Mouse (Mus musculus): ENCODE data around the gene Trim3. TPM values are rescaled to one million over a fixed set of nuclear protein-coding genes. Genes with fewer than 3 reads are reported as not detected.
A peak's percentile ranks its signal among the peaks of the same experiment; 100 is the strongest.

Trim3 gene
- polyA plus RNA-seq, 1 experiment from 2014 or later = 38.0 TPM

GRCm38 (mm10) chr7:105569512-105570496 is 63.6 kb downstream of the Trim3 start:
- peaks cover 61% of the 10 kb centered on the region for H3K36me3 ChIP-seq
- no peaks in the 10 kb centered on the region for H3K27me3 ChIP-seq
- no peak for ATAC-seq (ENCODE audit: low FRiP score, low read depth)
- no peak overlapping the region for H3K4me3 ChIP-seq
- H3K4me2 ChIP-seq (replicated peaks) = peak overlapping the region; percentile 9; the same call in 1 of the 2 replicates
- peaks cover 26% of the 10 kb centered on the region for H3K4me1 ChIP-seq
- H3K27ac ChIP-seq = no peak overlapping the region
- no peaks in the 10 kb centered on the region for H3K9me3 ChIP-seq
- H3K9ac ChIP-seq = no peak overlapping the region
- 26% methylated on average over 12 of the region's 12 CpGs for WGBS

- peak overlapping the region; percentile 31; the same call in 1 of the 2 replicates for H3K9ac ChIP-seq
Observed at GRCm38 (mm10) chr7:105568988-105569471, 64.3 kb downstream of the Trim3 start.

DNA sequence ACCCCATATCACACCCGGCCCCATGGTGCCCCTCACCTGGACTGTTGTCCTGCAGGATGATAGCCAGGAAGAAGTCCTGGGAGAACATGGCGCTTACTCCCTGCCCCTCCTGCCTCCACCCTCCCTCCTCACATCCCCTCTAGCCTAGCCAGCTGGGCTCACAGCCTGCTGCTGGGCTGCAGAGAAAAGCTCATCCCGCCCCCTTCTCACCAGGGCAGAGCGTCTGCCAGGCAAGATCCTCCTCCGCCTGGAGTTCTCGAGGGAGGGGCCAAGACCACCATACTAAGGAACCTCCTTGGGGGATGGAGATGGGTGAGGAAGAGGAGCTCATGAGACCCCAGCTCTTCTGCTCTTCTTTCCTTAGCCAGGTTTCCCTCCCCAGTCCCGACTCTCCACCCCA is 64.8 kb downstream of the Trim3 start:
- Histone ChIP-seq H3K9ac (peak overlapping the region; percentile 31; the same call in 1 of the 2 replicates), H3K9me3 (no peaks in the 10 kb centered on the region), H3K27me3 (no peaks in the 10 kb centered on the region), H3K27ac (no peak overlapping the region), H3K36me3 (peaks cover 61% of the 10 kb centered on the region), H3K4me1 (peaks cover 26% of the 10 kb centered on the region), H3K4me2 (replicated peaks) (no peak overlapping the region), H3K4me3 (no peak overlapping the region)
- ATAC-seq (ENCODE audit: low FRiP score, low read depth) = no peak
- WGBS = 29% methylated on average over 7 of the region's 7 CpGs

More at GRCm38 (mm10) chr7:105568988-105569471, 64.3 kb downstream of the Trim3 start:
- 5% methylated on average over 6 of the region's 6 CpGs for WGBS
- peaks cover 61% of the 10 kb centered on the region for H3K36me3 ChIP-seq
- ATAC-seq (ENCODE audit: low FRiP score, low read depth) = peak; percentile 68
- no peak overlapping the region for H3K4me2 ChIP-seq (replicated peaks)
- H3K4me1 ChIP-seq = peaks cover 26% of the 10 kb centered on the region
- H3K9me3 ChIP-seq = no peaks in the 10 kb centered on the region
- no peak overlapping the region for H3K27ac ChIP-seq
- H3K4me3 ChIP-seq = no peak overlapping the region
- no peaks in the 10 kb centered on the region for H3K27me3 ChIP-seq

- Histone ChIP-seq H3K4me3 (no peak overlapping the region), H3K27me3 (no peaks in the 10 kb centered on the region), H3K4me2 (replicated peaks) (no peak overlapping the region), H3K4me1 (peaks cover 18% of the 10 kb centered on the region), H3K9me3 (no peaks in the 10 kb centered on the region), H3K27ac (no peak overlapping the region), H3K9ac (no peak overlapping the region), H3K36me3 (peaks cover 65% of the 10 kb centered on the region)
- WGBS = 82% methylated on average over 17 of the region's 17 CpGs
- no peak for ATAC-seq (ENCODE audit: low FRiP score, low read depth)
Observed at GRCm38 (mm10) chr7:105565071-105565836, 68.1 kb downstream of the Trim3 start.

DNA sequence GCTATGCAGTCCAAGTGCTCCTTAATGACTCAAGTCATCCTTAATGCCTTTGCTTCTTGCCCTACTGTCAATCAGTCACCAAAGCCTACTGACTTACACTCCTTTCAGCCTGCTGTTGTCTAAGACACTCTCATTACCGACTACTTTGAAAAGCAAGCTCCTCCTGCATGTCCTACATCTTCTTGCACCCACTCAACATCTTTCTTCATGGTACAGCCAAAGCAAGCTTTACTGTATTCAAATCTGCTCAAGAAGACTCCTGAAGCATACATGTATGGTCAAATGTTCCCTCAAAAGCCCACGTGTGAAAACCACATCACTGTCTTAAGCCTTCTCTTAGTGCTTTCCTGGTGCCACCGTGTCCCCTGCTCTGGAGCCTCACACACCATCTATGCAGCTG is 70.0 kb downstream of the Trim3 start:
- ATAC-seq (ENCODE audit: low FRiP score, low read depth) = no peak
- no peak overlapping the region for H3K27ac ChIP-seq
- no peak overlapping the region for H3K9ac ChIP-seq
- no peaks in the 10 kb centered on the region for H3K27me3 ChIP-seq
- no peak overlapping the region for H3K4me2 ChIP-seq (replicated peaks)
- WGBS = 78% methylated on average over 3 of the region's 3 CpGs
- no peak overlapping the region for H3K4me3 ChIP-seq
- H3K9me3 ChIP-seq = no peaks in the 10 kb centered on the region
- H3K36me3 ChIP-seq = peaks cover 83% of the 10 kb centered on the region
- H3K4me1 ChIP-seq = no peaks in the 10 kb centered on the region

- no peaks in the 10 kb centered on the region for H3K27me3 ChIP-seq
- 100% methylated on average over 3 of the region's 3 CpGs for WGBS
- H3K4me2 ChIP-seq (replicated peaks) = no peak overlapping the region
- peaks cover 86% of the 10 kb centered on the region for H3K36me3 ChIP-seq
- no peak overlapping the region for H3K4me3 ChIP-seq
- H3K9ac ChIP-seq = no peak overlapping the region
- ATAC-seq (ENCODE audit: low FRiP score, low read depth) = no peak
- H3K27ac ChIP-seq = no peak overlapping the region
- no peaks in the 10 kb centered on the region for H3K4me1 ChIP-seq
- H3K9me3 ChIP-seq = no peaks in the 10 kb centered on the region
Observed at GRCm38 (mm10) chr7:105562317-105562716, 71.1 kb downstream of the Trim3 start.

- 96% methylated on average over 8 of the region's 9 CpGs for WGBS
Observed at GRCm38 (mm10) chr7:105559016-105559415, 74.4 kb downstream of the Trim3 start.

GRCm38 (mm10) chr7:105557671-105558070 is 75.7 kb downstream of the Trim3 start:
- Histone ChIP-seq H3K27ac (no peak overlapping the region), H3K27me3 (no peaks in the 10 kb centered on the region), H3K4me2 (replicated peaks) (no peak overlapping the region), H3K9ac (no peak overlapping the region), H3K4me3 (no peak overlapping the region), H3K9me3 (no peaks in the 10 kb centered on the region), H3K4me1 (peaks cover 17% of the 10 kb centered on the region), H3K36me3 (peaks cover 52% of the 10 kb centered on the region)
- WGBS = 78% methylated on average over 11 of the region's 11 CpGs
- ATAC-seq (ENCODE audit: low FRiP score, low read depth) = no peak

More at GRCm38 (mm10) chr7:105559016-105559415, 74.4 kb downstream of the Trim3 start:
- no peak overlapping the region for H3K9ac ChIP-seq
- H3K4me2 ChIP-seq (replicated peaks) = no peak overlapping the region
- ATAC-seq (ENCODE audit: low FRiP score, low read depth) = no peak
- H3K4me3 ChIP-seq = no peak overlapping the region
- H3K27ac ChIP-seq = no peak overlapping the region
- H3K4me1 ChIP-seq = peaks cover 17% of the 10 kb centered on the region
- no peaks in the 10 kb centered on the region for H3K27me3 ChIP-seq
- H3K36me3 ChIP-seq = peaks cover 62% of the 10 kb centered on the region
- no peaks in the 10 kb centered on the region for H3K9me3 ChIP-seq

DNA sequence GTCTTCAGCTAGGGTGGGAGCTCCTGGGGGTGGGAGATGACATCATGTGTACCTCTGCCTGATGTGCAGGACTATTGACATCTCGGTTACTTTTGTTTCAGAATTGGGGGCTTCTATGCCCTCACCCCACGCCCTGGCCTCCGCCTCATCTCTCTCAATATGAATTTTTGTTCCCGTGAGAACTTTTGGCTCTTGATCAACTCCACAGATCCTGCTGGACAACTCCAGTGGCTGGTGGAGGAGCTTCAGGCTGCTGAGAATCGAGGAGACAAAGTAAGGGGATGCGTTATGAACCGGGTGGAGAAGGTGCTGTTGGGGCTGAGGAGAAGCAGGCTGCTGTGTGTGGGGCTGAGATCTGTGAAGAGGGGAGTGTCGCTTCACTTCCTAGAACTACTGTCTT is 77.0 kb downstream of the Trim3 start:
- no peaks in the 10 kb centered on the region for H3K27me3 ChIP-seq
- ATAC-seq (ENCODE audit: low FRiP score, low read depth) = no peak
- H3K27ac ChIP-seq = no peak overlapping the region
- no peak overlapping the region for H3K4me2 ChIP-seq (replicated peaks)
- H3K9ac ChIP-seq = no peak overlapping the region
- peaks cover 42% of the 10 kb centered on the region for H3K36me3 ChIP-seq
- H3K4me1 ChIP-seq = peaks cover 17% of the 10 kb centered on the region
- 91% methylated on average over 8 of the region's 8 CpGs for WGBS
- no peak overlapping the region for H3K4me3 ChIP-seq
- no peaks in the 10 kb centered on the region for H3K9me3 ChIP-seq

- Histone ChIP-seq H3K9me3 (no peaks in the 10 kb centered on the region), H3K4me1 (peaks cover 17% of the 10 kb centered on the region), H3K27me3 (no peaks in the 10 kb centered on the region), H3K4me3 (peak overlapping the region; percentile 71; the same call in 1 of the 2 replicates), H3K9ac (peak overlapping the region; percentile 78; the same call in 1 of the 2 replicates), H3K36me3 (peaks cover 36% of the 10 kb centered on the region), H3K4me2 (replicated peaks) (peak overlapping the region; percentile 73), H3K27ac (no peak overlapping the region)
- no peak for ATAC-seq (ENCODE audit: low FRiP score, low read depth)
- WGBS = 88% methylated on average over 10 of the region's 10 CpGs
Observed at GRCm38 (mm10) chr7:105555571-105555970, 77.8 kb downstream of the Trim3 start.
